Mouse (Mus musculus) NIH3T3 (cell line): ENCODE results near the gene Ube2b.
A peak's percentile ranks its signal among the peaks of the same experiment; 100 is the strongest.

Source experiments
- DNase-seq: peaks from one replicate; pipeline ENCODE4 v3.0.0-alpha.2; 2012; ENCODE audit warnings: low read depth

Gene Ube2b

GRCm38 (mm10) chr11:51967443-51968401, 32.8 kb downstream of the Ube2b start, which contains the start of gene Cdkn2aipnl:
TSS of gene Cdkn2aipnl (plus strand) at chr11:51967661.
- peak; percentile 98 for DNase-seq

- DNase-seq: no peak
Measured at GRCm38 (mm10) chr11:51966651-51967050, 33.9 kb downstream of the Ube2b start.

GRCm38 (mm10) chr11:51962277-51962676, 38.3 kb downstream of the Ube2b start:
- no peak for DNase-seq

DNA sequence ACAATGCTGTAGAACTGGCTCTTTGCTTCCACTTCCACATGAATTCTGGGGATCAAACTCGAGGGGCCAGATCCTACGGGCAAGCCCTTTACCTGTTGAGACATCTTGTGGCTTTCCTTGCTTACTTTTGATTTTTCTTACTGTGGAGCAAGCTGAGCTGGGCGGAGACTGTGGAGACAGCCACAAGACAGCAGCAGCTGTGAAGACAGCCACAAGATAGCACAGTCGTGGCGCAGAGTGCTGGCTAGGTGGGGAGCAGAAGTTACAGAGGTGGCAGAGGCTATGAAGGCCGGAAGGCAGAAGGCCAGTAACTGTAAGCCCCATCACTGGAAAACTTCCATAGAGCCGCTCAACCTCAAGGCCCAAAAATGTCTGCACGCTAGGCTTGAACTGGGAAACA, 38.8 kb downstream of the Ube2b start:
- DNase-seq: no peak

- DNase-seq: peak; percentile 83
Measured at GRCm38 (mm10) chr11:51960967-51961471, 39.5 kb downstream of the Ube2b start.

- no peak for DNase-seq
Measured at GRCm38 (mm10) chr11:51960061-51960460, 40.5 kb downstream of the Ube2b start.

DNA sequence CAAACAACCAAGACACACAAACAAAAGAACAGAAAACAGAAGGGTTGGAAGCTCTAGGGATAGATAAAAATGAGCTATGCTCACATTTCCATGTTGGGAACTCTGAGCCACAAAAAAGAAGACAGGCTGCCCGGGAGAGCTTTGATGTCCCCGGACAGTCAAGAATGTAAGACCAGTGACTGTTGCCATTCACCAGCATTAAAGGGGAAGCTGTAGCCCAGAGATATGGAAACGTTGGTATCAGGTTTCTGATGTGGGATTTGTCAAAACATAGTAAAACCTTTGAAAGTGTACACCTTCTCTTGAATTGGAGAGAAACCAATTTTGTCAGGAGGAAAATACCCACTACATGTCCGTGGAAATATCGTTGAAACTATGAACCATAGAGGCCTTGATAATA, 41.1 kb downstream of the Ube2b start:
- no peak for DNase-seq

DNA sequence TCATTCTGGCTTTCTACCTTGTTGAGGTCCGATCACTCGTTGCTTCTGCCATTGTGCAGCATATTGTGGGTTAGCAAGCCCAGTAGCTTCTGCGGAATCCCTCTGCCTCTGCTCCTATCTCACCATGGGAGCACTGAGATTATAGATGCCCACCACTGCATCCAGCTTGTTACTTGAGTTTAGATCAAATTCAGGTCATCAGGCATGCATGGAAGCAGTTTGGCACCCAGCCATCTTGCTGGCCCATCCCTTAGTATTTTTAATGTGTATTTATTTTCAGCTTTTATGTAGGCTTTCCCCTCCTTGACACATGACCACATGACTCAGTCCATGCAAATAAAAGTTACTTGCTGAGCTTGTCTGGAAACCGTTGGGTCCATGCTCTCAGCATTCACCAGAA, 42.8 kb downstream of the Ube2b start:
- DNase-seq: peak; percentile 41

DNA sequence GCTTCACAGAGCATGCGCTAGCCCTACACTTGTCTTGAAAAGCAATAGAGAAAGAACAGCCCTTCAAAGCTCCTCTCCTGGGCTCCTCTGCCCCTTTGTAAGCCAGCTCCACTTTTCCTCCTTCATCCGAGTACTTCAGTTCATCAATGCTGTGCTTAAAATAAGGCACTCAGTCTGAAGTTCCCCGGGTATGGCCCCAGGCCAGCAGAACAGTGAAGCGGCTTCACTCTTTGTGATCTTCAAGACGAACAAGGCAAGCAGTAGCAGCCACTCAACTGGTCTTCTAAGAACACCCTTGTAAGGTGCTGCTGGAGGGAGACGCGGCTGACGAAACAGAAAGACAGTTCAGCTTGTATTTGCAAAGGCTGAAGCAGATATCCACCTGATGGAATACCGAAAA, 44.5 kb downstream of the Ube2b start:
- no peak for DNase-seq

- DNase-seq: peak; percentile 62
Measured at GRCm38 (mm10) chr11:51951861-51952420, 48.6 kb downstream of the Ube2b start.

DNA sequence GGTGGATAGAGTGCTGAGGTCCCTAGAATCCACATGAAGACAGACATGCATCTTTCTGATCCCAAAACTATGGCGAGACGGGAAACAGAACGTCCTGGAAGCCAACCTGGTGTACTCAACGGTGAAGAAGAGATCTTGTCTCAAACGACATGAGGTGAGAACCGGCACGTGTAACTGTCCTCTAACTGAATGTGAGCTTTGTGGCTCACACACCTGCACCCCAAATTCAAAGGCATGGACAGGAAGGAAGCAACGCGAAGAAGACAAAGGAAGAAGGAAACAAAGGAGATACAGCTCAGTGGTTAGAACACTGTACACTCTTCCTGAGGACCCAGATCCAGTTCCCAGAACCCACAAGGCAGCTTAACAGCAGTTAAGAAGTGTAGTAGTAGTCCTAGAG, 50.6 kb downstream of the Ube2b start:
- no peak for DNase-seq

GRCm38 (mm10) chr11:51949155-51949840, 51.3 kb downstream of the Ube2b start:
- DNase-seq: peak; percentile 61

DNA sequence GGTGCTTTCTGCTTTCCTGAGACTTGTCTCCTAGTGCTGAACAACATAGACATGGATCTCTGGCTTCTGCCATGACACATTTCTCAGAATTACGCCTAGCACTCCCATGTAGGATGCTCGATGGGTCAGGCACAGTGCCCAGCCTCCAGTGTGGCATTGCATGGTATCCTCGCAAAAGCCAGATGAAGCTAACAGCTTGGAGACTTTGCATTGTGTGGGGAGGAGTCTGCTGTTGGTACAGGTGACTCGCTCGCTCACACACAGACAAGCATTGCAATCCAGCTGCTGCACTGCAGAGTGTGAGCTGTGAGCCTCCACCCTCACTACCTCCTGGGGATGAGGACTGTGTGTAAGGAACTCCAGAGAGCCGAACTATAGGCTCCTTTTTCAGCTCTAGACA, 54.4 kb downstream of the Ube2b start:
- DNase-seq: peak; percentile 44

DNA sequence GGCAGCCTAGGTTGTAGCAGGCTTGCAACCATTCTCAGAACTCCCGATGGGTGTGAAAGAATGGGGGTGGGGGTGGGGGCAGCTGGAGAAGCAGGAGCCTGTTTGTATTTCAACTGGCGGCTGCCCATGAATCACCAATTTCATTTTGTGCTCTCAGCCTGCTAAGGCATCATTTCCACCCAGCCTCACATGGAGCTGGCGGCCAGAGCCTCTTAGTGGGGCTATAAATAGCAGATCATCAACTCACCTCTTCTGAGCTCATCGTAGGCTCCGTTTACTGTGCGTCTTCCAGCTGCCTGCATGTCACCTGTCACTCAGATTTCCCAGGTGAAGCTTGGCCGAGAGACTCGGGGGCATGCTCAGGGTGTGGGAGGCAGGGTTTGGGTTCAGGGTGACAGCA, 55.0 kb downstream of the Ube2b start:
- DNase-seq: peak; percentile 87

DNA sequence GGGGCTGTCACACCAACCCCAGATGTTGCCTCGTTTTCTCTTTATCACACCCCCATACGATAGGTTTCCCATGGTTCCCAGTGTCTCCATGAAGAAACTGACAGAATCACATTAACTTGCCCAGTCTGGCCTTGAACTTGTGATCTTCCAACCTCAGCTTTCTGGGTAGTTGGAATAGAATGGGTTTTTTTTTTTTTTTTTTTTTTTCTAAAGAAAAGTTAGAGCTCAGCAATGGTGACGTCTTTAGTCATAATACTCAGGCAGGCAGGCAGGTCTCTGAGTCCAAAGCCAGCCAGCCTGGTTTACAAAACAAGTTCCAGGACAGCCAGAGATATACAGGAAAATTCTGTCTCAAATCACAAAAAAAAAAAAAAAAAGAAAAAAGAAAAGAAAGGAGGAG, 56.3 kb downstream of the Ube2b start:
- DNase-seq: no peak

GRCm38 (mm10) chr11:51943500-51943841, 57.1 kb downstream of the Ube2b start:
- no peak for DNase-seq

GRCm38 (mm10) chr11:51942602-51943499, 57.7 kb downstream of the Ube2b start:
- peak; percentile 82 for DNase-seq

- DNase-seq: peak; percentile 90
Measured at GRCm38 (mm10) chr11:51940511-51940955, 60.0 kb downstream of the Ube2b start.

DNA sequence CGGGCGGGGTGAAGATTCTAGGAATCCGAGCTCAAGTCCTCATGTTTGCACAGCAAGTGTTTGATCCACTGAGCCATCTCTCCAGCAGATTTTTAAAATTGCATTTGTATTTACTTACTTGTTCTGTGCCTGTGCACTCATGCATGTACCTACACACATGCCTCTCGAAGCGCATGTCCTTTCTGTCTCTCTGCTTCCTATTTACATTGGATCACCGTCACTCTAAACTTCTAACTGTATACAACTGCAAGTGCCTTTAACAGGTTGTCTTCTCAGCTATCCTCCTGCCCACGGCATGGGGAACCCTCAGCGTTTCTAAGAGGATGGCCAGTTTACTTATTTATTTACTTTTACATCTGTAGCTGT, 61.0 kb downstream of the Ube2b start:
- DNase-seq: no peak

GRCm38 (mm10) chr11:51938817-51939589, 61.6 kb downstream of the Ube2b start:
- DNase-seq: no peak

- DNase-seq: no peak
Measured at GRCm38 (mm10) chr11:51937361-51937781, 63.2 kb downstream of the Ube2b start.
